Mouse (Mus musculus): ENCODE data around the gene Pck2. TPM values are rescaled to one million over a fixed set of nuclear protein-coding genes. Genes with fewer than 3 reads are reported as not detected.

Gene Pck2
- polyA plus RNA-seq, 1 experiment from 2014 or later = 42.8 TPM

- Histone ChIP-seq H3K9me3 (ENCODE audit: control insufficient read depth, low read length) (no peaks in the 10 kb centered on the region), H3K4me3 (ENCODE audit: low read depth, low read length) (no peak overlapping the region), H3K9ac (ENCODE audit: low read length) (no peak overlapping the region), H3K27ac (ENCODE audit: low read depth) (no peak overlapping the region), H3K4me1 (replicated peaks; ENCODE audit: control insufficient read depth, insufficient read depth, low read length) (peaks cover 16% of the 10 kb centered on the region), H3K27me3 (replicated peaks; ENCODE audit: control insufficient read depth, insufficient read depth, low read length) (peaks cover 6% of the 10 kb centered on the region; the same call in 1 of the 2 replicates), H3K36me3 (ENCODE audit: control insufficient read depth, insufficient read depth, low read length) (peaks cover 25% of the 10 kb centered on the region), H3K4me2 (ENCODE audit: low read length) (no peak overlapping the region)
- WGBS = 75% methylated on average over 9 of the region's 9 CpGs
- ATAC-seq (replicated peaks; ENCODE audit: low FRiP score, low TSS enrichment, low read depth) (no peak), DNase-seq (ENCODE audit: low spot score) (no peak)
Measured at GRCm38 (mm10) chr14:55581981-55582681, 42.1 kb downstream of the Pck2 start.

- H3K4me3 ChIP-seq (ENCODE audit: low read depth, low read length) = peak overlapping the region; percentile 43
- H3K27ac ChIP-seq (ENCODE audit: low read depth) = no peak overlapping the region
- peak overlapping the region; percentile 76 for H3K4me2 ChIP-seq (ENCODE audit: low read length)
- ATAC-seq (replicated peaks; ENCODE audit: low FRiP score, low TSS enrichment, low read depth) (no peak), DNase-seq (ENCODE audit: low spot score) (no peak)
- peaks cover 41% of the 10 kb centered on the region for H3K36me3 ChIP-seq (ENCODE audit: control insufficient read depth, insufficient read depth, low read length)
- no peak overlapping the region; the same call in 1 of the 2 replicates for H3K9ac ChIP-seq (ENCODE audit: low read length)
- H3K9me3 ChIP-seq (ENCODE audit: control insufficient read depth, low read length) = no peaks in the 10 kb centered on the region
- 34% methylated on average over 5 of the region's 5 CpGs for WGBS
- peaks cover 6% of the 10 kb centered on the region; the same call in 1 of the 2 replicates for H3K27me3 ChIP-seq (replicated peaks; ENCODE audit: control insufficient read depth, insufficient read depth, low read length)
- H3K4me1 ChIP-seq (replicated peaks; ENCODE audit: control insufficient read depth, insufficient read depth, low read length) = 0 out of 2 replicates have a peak, but pooled peaks cover 12% of the 10 kb centered on the region
Measured at GRCm38 (mm10) chr14:55584303-55584701, 44.2 kb downstream of the Pck2 start.

- Histone ChIP-seq H3K4me1 (replicated peaks; ENCODE audit: control insufficient read depth, insufficient read depth, low read length) (0 out of 2 replicates have a peak, but pooled peaks cover 8% of the 10 kb centered on the region), H3K9ac (ENCODE audit: low read length) (peak within 1 kb of the TSS; percentile 51), H3K9me3 (ENCODE audit: control insufficient read depth, low read length) (no peaks in the 10 kb centered on the region), H3K4me3 (ENCODE audit: low read depth, low read length) (peak within 1 kb of the TSS; percentile 43), H3K27me3 (replicated peaks; ENCODE audit: control insufficient read depth, insufficient read depth, low read length) (peaks cover 6% of the 10 kb centered on the region; the same call in 1 of the 2 replicates), H3K36me3 (ENCODE audit: control insufficient read depth, insufficient read depth, low read length) (peaks cover 40% of the 10 kb centered on the region), H3K27ac (ENCODE audit: low read depth) (no peak within 1 kb of the TSS), H3K4me2 (ENCODE audit: low read length) (peak within 1 kb of the TSS; percentile 76)
- 2% methylated on average over 43 of the region's 43 CpGs for WGBS
- DNase-seq (ENCODE audit: low spot score) (peak; percentile 71), ATAC-seq (replicated peaks; ENCODE audit: low FRiP score, low TSS enrichment, low read depth) (peak; percentile 78)
Measured at GRCm38 (mm10) chr14:55584702-55585565, 44.9 kb downstream of the Pck2 start, which contains the start of gene Emc9. Gene Emc9, minus strand, starts transcription at chr14:55585302.

DNA sequence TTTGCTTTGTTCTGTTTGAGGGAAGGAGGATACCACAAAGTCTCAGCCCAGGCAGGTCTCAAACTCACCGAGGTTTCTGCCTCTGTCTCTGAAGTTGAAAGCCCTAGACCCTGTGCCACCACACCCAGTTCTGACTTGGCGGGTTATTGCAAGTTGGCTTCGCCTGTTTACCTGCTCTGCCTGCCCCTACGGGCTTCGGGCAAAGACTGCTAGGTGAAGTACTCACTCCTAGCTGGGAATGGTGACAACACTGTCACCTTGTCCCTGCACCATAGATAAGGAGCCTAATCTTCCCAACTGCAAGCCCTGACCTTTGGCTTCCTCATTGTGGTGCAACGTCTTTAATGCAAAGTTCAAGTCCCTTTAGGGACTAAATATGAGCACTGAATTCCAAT lies 45.5 kb downstream of the Pck2 start:
- WGBS = 42% methylated on average over 6 of the region's 6 CpGs
- DNase-seq (ENCODE audit: low spot score) = peak; percentile 52

DNA sequence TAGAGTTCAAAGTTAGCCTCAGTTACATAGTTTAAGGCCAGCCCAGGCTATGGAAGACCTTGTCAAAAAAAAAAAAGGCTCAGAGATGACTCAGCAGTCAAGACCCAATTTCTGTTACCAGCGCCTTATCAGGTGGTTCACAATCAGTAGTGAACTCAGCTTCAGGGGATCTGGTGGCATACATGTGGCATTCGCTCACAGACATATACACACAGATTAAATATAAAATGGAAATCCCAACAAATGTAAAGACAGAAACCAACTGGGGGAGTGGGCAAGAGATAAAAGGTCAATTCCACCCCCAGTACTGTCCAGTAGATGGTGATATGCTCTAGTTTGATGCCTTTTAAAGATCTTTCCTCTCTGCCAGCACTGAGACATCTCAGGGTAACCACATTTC lies 46.1 kb downstream of the Pck2 start:
- H3K4me2 ChIP-seq (ENCODE audit: low read length) = no peak overlapping the region
- no peak for DNase-seq (ENCODE audit: low spot score)
- H3K4me3 ChIP-seq (ENCODE audit: low read depth, low read length) = no peak overlapping the region
- peaks cover 28% of the 10 kb centered on the region for H3K36me3 ChIP-seq (ENCODE audit: control insufficient read depth, insufficient read depth, low read length)
- no peak for ATAC-seq (replicated peaks; ENCODE audit: low FRiP score, low TSS enrichment, low read depth)
- H3K27me3 ChIP-seq (replicated peaks; ENCODE audit: control insufficient read depth, insufficient read depth, low read length) = peaks cover 6% of the 10 kb centered on the region; the same call in 1 of the 2 replicates
- H3K9me3 ChIP-seq (ENCODE audit: control insufficient read depth, low read length) = no peaks in the 10 kb centered on the region
- H3K4me1 ChIP-seq (replicated peaks; ENCODE audit: control insufficient read depth, insufficient read depth, low read length) = 0 out of 2 replicates have a peak, but pooled peaks cover 8% of the 10 kb centered on the region
- 90% methylated on average over 2 of the region's 2 CpGs for WGBS
- H3K9ac ChIP-seq (ENCODE audit: low read length) = no peak overlapping the region
- H3K27ac ChIP-seq (ENCODE audit: low read depth) = no peak overlapping the region

More for the DNA sequence above, 45.5 kb downstream of the Pck2 start:
- peak overlapping the region; percentile 76 for H3K4me2 ChIP-seq (ENCODE audit: low read length)
- H3K9ac ChIP-seq (ENCODE audit: low read length) = no peak overlapping the region
- H3K27ac ChIP-seq (ENCODE audit: low read depth) = no peak overlapping the region
- H3K36me3 ChIP-seq (ENCODE audit: control insufficient read depth, insufficient read depth, low read length) = peaks cover 33% of the 10 kb centered on the region
- H3K4me1 ChIP-seq (replicated peaks; ENCODE audit: control insufficient read depth, insufficient read depth, low read length) = 0 out of 2 replicates have a peak, but pooled peaks cover 8% of the 10 kb centered on the region
- peaks cover 6% of the 10 kb centered on the region; the same call in 1 of the 2 replicates for H3K27me3 ChIP-seq (replicated peaks; ENCODE audit: control insufficient read depth, insufficient read depth, low read length)
- no peak; the same call in 1 of the 2 replicates for ATAC-seq (replicated peaks; ENCODE audit: low FRiP score, low TSS enrichment, low read depth)
- H3K4me3 ChIP-seq (ENCODE audit: low read depth, low read length) = peak overlapping the region; percentile 43; the same call in 1 of the 2 replicates
- no peaks in the 10 kb centered on the region for H3K9me3 ChIP-seq (ENCODE audit: control insufficient read depth, low read length)

DNA sequence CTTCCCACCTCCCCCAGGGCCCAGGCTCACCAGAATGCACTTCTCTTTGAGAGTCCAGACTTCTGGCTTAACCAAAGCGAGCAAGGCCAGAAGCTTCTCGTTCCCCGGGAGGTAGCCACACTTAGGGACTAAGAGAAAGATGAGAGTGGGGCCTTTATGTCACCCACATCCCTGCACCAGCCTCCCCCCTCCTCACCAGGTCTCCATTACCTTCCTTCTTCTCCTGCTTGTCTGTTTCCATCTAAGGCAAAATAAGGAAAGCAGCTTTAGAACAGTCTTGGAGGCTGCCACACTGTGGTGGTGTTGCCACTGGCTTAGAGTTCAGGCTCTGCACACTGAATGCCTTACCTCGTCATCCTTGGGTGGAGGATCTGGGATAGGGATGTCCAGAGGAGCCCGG lies 49.2 kb downstream of the Pck2 start:
- Histone ChIP-seq H3K4me1 (replicated peaks; ENCODE audit: control insufficient read depth, insufficient read depth, low read length) (peaks cover 22% of the 10 kb centered on the region; the same call in 1 of the 2 replicates), H3K27ac (ENCODE audit: low read depth) (no peak overlapping the region), H3K9ac (ENCODE audit: low read length) (no peak overlapping the region), H3K4me3 (ENCODE audit: low read depth, low read length) (no peak overlapping the region), H3K36me3 (ENCODE audit: control insufficient read depth, insufficient read depth, low read length) (peaks cover 21% of the 10 kb centered on the region), H3K27me3 (replicated peaks; ENCODE audit: control insufficient read depth, insufficient read depth, low read length) (peaks cover 4% of the 10 kb centered on the region; the same call in 1 of the 2 replicates), H3K4me2 (ENCODE audit: low read length) (no peak overlapping the region), H3K9me3 (ENCODE audit: control insufficient read depth, low read length) (no peaks in the 10 kb centered on the region)
- 95% methylated on average over 5 of the region's 5 CpGs for WGBS
- DNase-seq (ENCODE audit: low spot score) = no peak
- ATAC-seq (replicated peaks; ENCODE audit: low FRiP score, low TSS enrichment, low read depth) = no peak

DNA sequence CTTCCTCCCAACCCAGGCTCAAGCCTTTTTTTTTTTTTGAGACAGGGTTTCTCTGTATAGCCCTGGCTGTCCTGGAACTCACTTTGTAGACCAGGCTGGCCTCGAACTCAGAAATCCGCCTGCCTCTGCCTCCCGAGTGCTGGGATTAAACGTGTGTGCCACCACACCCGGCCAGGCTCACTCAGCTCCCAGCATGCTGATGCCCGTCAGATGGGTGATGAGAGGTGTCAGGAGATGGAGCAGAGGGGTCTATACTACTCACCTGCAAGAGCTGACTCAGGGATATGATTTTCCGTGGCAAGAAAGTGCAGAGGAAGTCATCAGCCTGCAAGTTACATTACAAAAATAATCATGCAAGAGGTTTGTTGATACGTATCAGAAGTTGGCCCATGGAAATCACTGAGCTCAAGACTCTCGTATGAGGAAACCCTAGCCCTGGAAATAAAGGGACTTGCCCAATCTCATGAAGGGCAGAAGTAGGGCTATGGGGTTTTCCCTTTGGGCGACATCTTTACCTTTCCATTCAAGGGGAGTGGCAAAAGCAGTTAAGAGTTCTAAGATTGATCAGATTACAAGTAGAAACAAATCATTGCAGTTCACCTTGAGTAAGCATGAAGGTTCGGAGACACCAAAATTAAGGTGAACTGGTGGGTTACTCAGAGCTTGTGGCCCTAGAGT lies 49.8 kb downstream of the Pck2 start:
- DNase-seq (ENCODE audit: low spot score) = no peak

More for the DNA sequence above, 49.8 kb downstream of the Pck2 start:
- Histone ChIP-seq H3K4me1 (replicated peaks; ENCODE audit: control insufficient read depth, insufficient read depth, low read length) (peaks cover 17% of the 10 kb centered on the region; the same call in 1 of the 2 replicates), H3K9ac (ENCODE audit: low read length) (peak overlapping the region; percentile 51), H3K4me2 (ENCODE audit: low read length) (peak overlapping the region; percentile 97), H3K27ac (ENCODE audit: low read depth) (peak overlapping the region; percentile 60; the same call in 1 of the 2 replicates), H3K36me3 (ENCODE audit: control insufficient read depth, insufficient read depth, low read length) (peaks cover 28% of the 10 kb centered on the region), H3K9me3 (ENCODE audit: control insufficient read depth, low read length) (no peaks in the 10 kb centered on the region), H3K27me3 (replicated peaks; ENCODE audit: control insufficient read depth, insufficient read depth, low read length) (no peaks in the 10 kb centered on the region), H3K4me3 (ENCODE audit: low read depth, low read length) (peak overlapping the region; percentile 63)
- WGBS = 81% methylated on average over 11 of the region's 11 CpGs
- no peak for ATAC-seq (replicated peaks; ENCODE audit: low FRiP score, low TSS enrichment, low read depth)

Measured in intestine, embryonic 14.5 days (tissue).